Mouse (Mus musculus) CD8-positive naive resting alpha-beta T cell, adult 2 months (primary cell): ENCODE data around the gene Ncoa7.

ENCODE experiments used
- DNase-seq, 2 experiments: peaks; one replicate each; pipeline ENCODE4 v3.0.0; 2022; ENCODE audit warnings: low read depth in 2 of 2, low spot score in 2 of 2

Gene Ncoa7

DNA sequence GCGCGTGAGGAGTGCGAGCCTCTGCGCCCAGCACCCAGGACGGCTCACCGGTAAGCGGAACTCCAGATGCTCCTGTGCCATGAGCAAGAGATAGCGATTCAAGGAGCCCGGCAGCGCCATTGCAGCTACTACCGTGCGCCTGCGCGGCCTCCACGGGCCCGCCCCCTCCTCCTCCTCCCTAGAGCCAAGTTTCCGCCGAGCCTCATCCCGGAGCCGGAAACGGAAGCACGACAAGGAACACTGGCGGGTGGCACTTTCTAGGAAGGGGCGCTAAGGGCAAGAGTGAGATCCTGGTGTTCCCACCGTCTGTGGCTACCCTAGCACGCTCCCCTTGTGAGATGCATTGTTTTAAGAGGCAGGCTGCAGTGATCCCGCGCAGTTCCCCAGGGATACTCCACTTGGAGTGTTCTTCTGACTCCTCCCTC, 202.6 kb downstream of the Ncoa7 start, which contains the start of gene Trmt11:
TSS of gene Trmt11 (minus strand) at position 208 of the 425 bp plus-strand sequence.
- peak; percentile 68 to 76 for DNase-seq

- peak; percentile 13 to 20 for DNase-seq
These were observed 203.0 kb downstream of the Ncoa7 start for GRCm38 (mm10) chr10:30600094-30600534.

GRCm38 (mm10) chr10:30587037-30587436, 216.1 kb downstream of the Ncoa7 start:
- no peak for DNase-seq

- DNase-seq: no peak
These were observed 217.4 kb downstream of the Ncoa7 start for GRCm38 (mm10) chr10:30585691-30586090.
